Mouse (Mus musculus): ENCODE measurements around the gene Dand5. TPM values are rescaled to one million over a fixed set of nuclear protein-coding genes. Genes with fewer than 3 reads are reported as not detected.

Gene Dand5
- polyA plus RNA-seq, 1 experiment from 2014 or later = 12.5 TPM

DNA sequence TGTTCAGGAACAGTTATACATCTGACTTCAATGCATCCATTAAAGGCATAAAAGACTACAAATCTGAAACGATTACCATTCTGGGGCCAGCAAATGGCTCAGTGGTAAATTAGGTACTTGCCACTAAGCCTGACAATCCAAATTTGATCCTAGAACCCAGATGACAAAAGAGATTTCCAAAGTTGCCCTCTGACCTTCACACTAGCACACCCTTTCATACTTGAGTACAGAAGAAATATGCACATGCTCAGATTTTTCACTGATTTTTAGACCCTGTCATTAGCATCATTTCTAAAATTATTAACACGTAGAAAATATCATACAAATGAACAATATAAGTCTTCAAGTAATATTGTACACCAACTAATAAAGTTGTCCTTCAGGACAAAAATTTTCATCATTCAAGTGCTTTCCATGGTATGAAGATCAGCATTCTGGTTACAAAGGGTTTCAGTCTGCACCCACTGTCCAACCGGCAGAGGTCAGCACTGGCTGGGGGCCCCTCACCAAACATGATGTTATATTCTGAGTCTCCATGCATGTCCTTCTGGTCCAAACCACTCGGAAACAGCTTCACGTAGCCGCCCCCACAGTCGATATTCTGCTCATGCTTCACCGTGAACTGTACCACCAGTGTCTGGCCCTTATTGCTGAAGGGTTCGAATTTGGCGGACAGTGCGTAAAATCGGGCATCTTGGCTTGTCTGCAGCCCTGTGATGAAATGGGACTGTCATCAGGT, 22.9 kb upstream of the Dand5 start:
- CTCF ChIA-PET = interaction anchor here (1.4 kb wide), 1 partner anchor 48 kb away, joined by 3 read pairs; no protein-coding TSS in a partner anchor
- POLR2A ChIA-PET = interaction anchor here (0.6 to 3.1 kb wide), 9 partner anchors 8 to 829 kb away, joined by 3 to 14 read pairs (median 4); partner anchors contain the start of genes Farsa and Klf1
- ATAC-seq (no peak), DNase-seq (ENCODE audit: low read depth, low spot score) (no peak)
- H3K27me3 ChIP-seq = no peaks in the 10 kb centered on the region
- TF ChIP-seq CTCF (IDR thresholded peaks at IDR 0.05) = no peak
- in situ Hi-C loops (cut with MboI; ENCODE audit: low pct_unique_long_range_greater_than_20kb) = no loop called here

DNA sequence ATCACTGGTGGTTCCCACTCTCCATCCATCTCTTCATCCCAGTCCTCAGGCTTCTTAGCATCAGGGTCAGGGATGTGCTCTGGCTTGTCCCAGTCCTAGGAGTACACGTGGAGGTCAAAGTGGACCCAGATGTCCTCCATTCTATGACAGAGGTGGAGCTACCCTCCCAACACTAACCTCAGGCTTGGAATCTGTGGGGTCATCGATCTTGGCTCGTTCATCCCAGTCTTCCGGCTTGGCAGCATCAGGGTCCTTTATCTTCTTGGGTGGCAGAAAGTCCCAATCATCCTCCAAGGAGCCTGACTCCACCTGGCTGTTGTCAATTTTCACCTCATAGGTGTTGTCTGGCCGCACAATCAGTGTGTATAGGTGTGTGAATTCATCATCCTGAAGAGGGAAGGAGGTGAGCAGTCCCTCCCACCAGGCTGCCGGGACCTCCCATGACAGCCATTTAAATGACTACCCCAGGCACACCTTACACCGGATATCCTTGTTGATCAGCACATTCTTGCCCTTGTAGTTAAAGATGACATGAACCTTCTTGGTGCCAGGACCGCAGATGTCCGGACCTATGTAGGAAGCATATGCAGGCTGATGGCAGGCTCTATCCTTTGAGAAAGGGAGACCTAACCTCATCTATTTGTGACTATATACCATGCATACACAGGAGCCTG, 21.9 kb upstream of the Dand5 start:
- H3K27me3 ChIP-seq = no peaks in the 10 kb centered on the region
- ATAC-seq (no peak), DNase-seq (ENCODE audit: low read depth, low spot score) (no peak)
- ChIA-PET CTCF (no interaction called here), POLR2A (interaction anchor here (1.1 to 3.1 kb wide), 2 partner anchors 10 to 58 kb away, joined by 3 to 14 read pairs; partner anchors contain the start of gene Klf1)
- in situ Hi-C loops (cut with MboI; ENCODE audit: low pct_unique_long_range_greater_than_20kb) = no loop called here
- no peak for TF ChIP-seq CTCF (IDR thresholded peaks at IDR 0.05)

DNA sequence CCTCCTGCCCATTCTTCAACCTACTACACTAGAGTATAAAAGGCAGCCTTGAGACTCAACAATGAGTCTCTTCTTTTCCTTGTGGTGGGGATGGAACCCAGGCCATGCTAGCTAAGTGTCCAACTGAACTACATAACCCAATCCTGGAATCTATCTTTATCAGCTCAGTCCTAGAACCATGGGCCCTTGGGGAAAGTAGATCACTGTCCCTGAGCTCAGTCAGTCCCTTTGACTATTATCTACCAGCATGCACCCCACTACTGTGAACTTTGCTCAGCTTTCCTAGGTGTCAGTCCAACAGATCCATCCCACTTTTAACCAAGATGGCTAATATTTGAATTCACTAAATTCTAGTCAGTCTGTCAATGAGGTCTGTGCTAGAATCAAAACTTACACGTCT, 18.9 kb upstream of the Dand5 start:
- in situ Hi-C loops (cut with MboI; ENCODE audit: low pct_unique_long_range_greater_than_20kb) = no loop called here
- no peak for TF ChIP-seq CTCF (IDR thresholded peaks at IDR 0.05)
- no peak for ATAC-seq
- no peak for DNase-seq (ENCODE audit: low read depth, low spot score)
- CTCF ChIA-PET = interaction anchor here (1.5 to 2.3 kb wide), 3 partner anchors 15 to 26 kb away, joined by 3 to 6 read pairs (median 3); partner anchors contain the start of gene Farsa
- H3K27me3 ChIP-seq = no peaks in the 10 kb centered on the region
- POLR2A ChIA-PET = interaction anchor here (0.6 to 1.2 kb wide), 3 partner anchors 12 to 28 kb away, joined by 3 to 4 read pairs (median 3); no protein-coding TSS in a partner anchor

DNA sequence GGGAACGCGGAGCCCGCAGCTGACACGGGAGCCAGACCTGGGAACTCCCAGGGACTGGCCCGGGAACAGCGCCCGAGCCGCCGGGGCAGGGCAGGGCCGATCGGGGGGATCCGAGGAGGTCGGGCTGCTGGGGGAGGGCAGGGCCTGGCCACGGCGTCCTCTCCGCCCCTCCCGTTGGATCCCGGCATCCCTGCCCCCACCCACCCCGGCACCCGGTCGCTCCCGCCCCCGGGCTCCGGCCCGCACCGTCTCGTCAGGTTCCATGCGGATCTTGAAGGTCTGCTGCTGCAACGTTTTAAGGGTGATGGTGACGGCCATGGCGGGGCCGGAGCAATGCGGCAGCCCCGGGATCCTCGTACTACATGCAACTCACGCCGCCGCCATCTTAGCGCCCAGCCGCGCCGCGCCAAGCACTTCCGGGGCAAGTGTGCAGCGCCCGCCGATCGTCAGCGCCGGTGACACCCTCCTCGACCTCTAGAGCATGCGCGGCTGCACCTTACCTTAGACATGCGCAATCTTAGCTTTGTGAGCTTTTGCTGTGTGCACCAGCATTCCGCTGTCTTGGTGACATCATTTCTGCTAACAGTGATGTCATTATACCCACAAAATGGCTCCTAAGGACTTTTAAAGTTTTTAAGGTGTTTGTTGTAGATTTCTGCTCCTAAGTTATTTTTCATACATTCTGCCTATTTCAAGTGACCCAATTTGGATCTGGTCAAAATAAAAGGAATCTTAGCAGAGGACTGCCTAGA, 17.8 kb upstream of the Dand5 start, which contains the start of gene Rad23a:
TSS of gene Rad23a (minus strand) at position 418 of the 752 bp plus-strand sequence.
- TF ChIP-seq CTCF (IDR thresholded peaks at IDR 0.05) = no peak
- ATAC-seq (peak; percentile 70), DNase-seq (ENCODE audit: low read depth, low spot score) (peak; percentile 71)
- in situ Hi-C loops (cut with MboI; ENCODE audit: low pct_unique_long_range_greater_than_20kb) = no loop called here
- POLR2A ChIA-PET = interaction anchor here (1.2 kb wide), 1 partner anchor 13 kb away, joined by 3 read pairs; no protein-coding TSS in a partner anchor
- no peaks in the 10 kb centered on the region for H3K27me3 ChIP-seq
- CTCF ChIA-PET = interaction anchor here (1.5 to 2.3 kb wide), 3 partner anchors 14 to 25 kb away, joined by 3 to 6 read pairs (median 3); partner anchors contain the start of gene Farsa

DNA sequence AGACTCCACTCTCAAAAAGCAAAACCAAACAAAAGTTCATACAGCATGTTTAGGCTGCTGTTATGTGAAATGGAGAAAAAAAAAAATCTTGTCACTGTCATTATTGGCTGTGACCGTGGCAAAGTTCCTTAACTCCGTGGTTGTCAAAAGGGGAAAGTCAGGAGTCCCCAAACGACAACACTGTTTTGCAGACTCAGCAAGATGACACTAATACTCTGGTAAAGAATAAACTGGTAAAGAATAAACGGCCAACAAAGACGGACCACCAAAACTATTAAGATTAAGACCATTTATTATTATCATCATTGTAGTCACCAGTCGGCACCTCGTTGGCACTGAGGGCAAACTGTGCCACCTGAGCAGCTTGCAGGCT, 17.2 kb upstream of the Dand5 start:
- POLR2A ChIA-PET = interaction anchor here (1.2 kb wide), 1 partner anchor 12 kb away, joined by 3 read pairs; no protein-coding TSS in a partner anchor
- DNase-seq (ENCODE audit: low read depth, low spot score) = no peak

DNA sequence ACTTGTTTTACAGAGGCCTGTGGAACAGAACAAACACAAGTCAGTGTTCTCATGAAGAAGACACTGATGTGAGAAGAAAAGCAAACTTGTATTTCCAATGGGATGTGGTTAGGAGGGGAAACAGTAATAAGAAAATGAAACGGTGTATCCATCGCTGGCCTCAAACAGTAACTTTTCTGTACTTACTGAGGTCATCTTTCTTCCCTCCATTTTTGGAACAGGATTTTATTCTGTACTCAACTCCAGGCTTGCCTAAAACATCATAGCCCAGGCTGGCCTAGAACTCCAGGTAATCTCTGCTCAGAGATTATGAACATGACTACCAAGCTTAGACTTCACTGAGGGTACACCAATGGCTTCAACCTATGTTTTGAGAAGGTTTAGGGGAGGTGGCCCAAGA, 16.8 kb upstream of the Dand5 start:
- DNase-seq (ENCODE audit: low read depth, low spot score) = no peak
- no peak for ATAC-seq
- ChIA-PET CTCF (interaction anchor here (1.5 kb wide), 1 partner anchor 18 kb away, joined by 3 read pairs; no protein-coding TSS in a partner anchor), POLR2A (interaction anchor here (1.8 kb wide), 1 partner anchor 13 kb away, joined by 6 read pairs; no protein-coding TSS in a partner anchor)
- in situ Hi-C loops (cut with MboI; ENCODE audit: low pct_unique_long_range_greater_than_20kb) = no loop called here
- no peaks in the 10 kb centered on the region for H3K27me3 ChIP-seq
- TF ChIP-seq CTCF (IDR thresholded peaks at IDR 0.05) = no peak

More for the DNA sequence above, 17.2 kb upstream of the Dand5 start:
- TF ChIP-seq CTCF (IDR thresholded peaks at IDR 0.05) = no peak
- in situ Hi-C loops (cut with MboI; ENCODE audit: low pct_unique_long_range_greater_than_20kb) = no loop called here
- CTCF ChIA-PET = no interaction called here
- no peaks in the 10 kb centered on the region for H3K27me3 ChIP-seq
- ATAC-seq = no peak

DNA sequence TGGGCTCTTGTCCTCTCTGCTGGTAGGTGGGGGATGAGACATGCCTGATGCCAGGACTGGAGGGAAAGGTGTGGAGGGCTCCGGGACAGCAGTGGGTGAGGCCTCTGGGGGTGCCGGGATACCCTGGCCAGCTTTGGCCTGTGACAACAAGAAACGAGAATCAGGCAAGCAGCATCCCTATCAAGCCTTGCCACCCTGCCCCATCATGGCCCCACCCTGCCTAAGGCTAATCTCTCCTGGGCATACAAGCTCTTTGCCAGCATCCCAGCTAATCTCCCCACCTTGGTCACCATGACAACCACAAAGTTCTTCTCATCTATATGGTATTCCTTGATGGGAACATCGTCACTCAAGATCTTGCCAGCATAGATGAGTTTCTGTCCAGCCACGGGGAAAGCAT, 15.9 kb upstream of the Dand5 start:
- ChIA-PET POLR2A (interaction anchor here (0.6 to 1.8 kb wide), 3 partner anchors 9 to 65 kb away, joined by 3 to 6 read pairs (median 3); partner anchors contain the start of gene Calr), CTCF (interaction anchor here (1.5 kb wide), 1 partner anchor 19 kb away, joined by 3 read pairs; no protein-coding TSS in a partner anchor)
- TF ChIP-seq CTCF (IDR thresholded peaks at IDR 0.05) = no peak
- ATAC-seq (no peak), DNase-seq (ENCODE audit: low read depth, low spot score) (no peak)
- in situ Hi-C loops (cut with MboI; ENCODE audit: low pct_unique_long_range_greater_than_20kb) = no loop called here
- H3K27me3 ChIP-seq = no peaks in the 10 kb centered on the region

DNA sequence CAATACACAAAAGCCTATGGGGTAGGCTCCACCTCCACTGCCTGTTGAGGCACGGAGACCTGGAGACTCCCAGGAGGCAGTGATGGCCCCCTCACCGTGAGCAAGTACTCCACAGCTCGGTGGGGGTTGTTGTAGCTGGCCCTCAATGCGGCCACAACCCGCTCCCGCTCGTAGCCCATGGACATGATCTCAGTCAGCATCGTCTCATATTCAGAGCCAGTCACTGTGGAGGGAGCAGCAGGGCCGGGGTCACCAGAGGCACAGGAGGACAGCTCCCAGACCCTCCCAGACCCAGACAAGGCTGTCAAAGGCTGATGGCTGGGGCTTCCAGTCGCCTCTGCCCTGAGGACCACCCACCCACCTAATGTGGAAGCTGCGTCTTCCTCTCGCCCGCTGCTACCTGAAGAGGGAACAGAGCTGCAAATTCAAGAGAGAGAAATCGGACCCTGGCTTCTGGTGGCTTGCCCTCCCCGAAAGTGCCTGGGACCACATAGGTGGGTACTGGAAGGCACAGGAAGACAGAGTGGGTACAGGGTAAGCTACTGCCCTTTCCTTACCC, 15.4 kb upstream of the Dand5 start:
- ATAC-seq = no peak
- CTCF ChIA-PET = interaction anchor here (1.5 kb wide), 1 partner anchor 20 kb away, joined by 3 read pairs; no protein-coding TSS in a partner anchor
- POLR2A ChIA-PET = interaction anchor here (1.1 to 1.8 kb wide), 3 partner anchors 8 to 11 kb away, joined by 3 to 7 read pairs (median 6); partner anchors contain the start of gene Calr
- H3K27me3 ChIP-seq = no peaks in the 10 kb centered on the region
- TF ChIP-seq CTCF (IDR thresholded peaks at IDR 0.05) = no peak
- no peak for DNase-seq (ENCODE audit: low read depth, low spot score)
- in situ Hi-C loops (cut with MboI; ENCODE audit: low pct_unique_long_range_greater_than_20kb) = no loop called here

DNA sequence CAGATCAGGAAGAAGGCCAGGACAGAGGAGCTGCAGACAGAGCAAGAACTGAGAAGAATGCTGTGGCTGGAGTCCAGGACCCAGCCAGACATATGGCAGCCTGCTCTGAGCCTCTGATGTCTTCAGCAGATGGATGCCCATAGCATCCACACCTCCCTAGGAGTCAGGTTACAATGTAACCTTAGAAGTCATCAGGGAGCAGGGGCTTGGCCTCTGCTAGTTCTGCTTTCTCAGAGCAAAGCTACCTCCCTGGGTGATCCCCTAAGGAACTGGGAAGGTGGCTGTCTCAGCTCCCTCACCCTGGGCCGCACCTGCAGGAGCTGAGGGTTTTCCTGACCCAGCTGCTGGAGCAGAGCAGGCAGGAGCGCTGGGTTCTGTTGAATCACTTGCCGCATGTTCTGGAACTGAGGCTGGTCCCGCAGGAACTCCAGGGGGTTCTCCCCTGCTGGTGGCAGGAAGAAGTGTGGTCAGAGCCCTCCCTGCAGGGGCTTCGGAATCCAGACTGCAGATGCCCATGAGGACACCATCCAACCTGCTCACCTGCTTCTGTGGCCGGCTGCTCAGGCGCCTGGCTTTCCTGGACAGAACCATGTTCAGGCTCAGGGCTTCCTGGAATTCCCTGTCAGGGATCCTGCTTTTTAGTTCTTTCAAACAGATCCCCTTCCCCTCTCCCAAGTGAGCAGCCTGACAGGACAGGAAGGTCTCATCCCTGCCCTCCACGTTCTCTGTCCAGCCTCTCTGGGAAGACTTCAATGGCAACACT, 14.7 kb upstream of the Dand5 start:
- POLR2A ChIA-PET = interaction anchor here (1.1 kb wide), 2 partner anchors 9 to 10 kb away, joined by 3 to 7 read pairs; partner anchors contain the start of gene Calr
- in situ Hi-C loops (cut with MboI; ENCODE audit: low pct_unique_long_range_greater_than_20kb) = no loop called here
- DNase-seq (ENCODE audit: low read depth, low spot score) (no peak), ATAC-seq (no peak)
- no peaks in the 10 kb centered on the region for H3K27me3 ChIP-seq
- CTCF ChIA-PET = no interaction called here
- TF ChIP-seq CTCF (IDR thresholded peaks at IDR 0.05) = no peak
